Mouse (Mus musculus) embryonic fibroblast, embryonic 13.5 days (primary cell): ENCODE data around the gene Cygb. TPM values are rescaled to one million over a fixed set of nuclear protein-coding genes. Genes with fewer than 3 reads are reported as not detected.

Source experiments
- H3K27ac ChIP-seq: 2 replicates; pipeline ENCODE4 v1.5.1; 2012; ENCODE audit warnings: low read length, control low read depth, inconsistent platforms; ENCODE audit not compliant: insufficient read depth
- H3K4me1 ChIP-seq: 2 replicates; pipeline ENCODE4 v1.6.1; 2011; ENCODE audit warnings: low read length; ENCODE audit not compliant: control insufficient read depth, insufficient read depth
- H3K4me3 ChIP-seq: 2 replicates; pipeline ENCODE4 v1.5.1; 2011; ENCODE audit warnings: mild to moderate bottlenecking, control low read depth, low read length; ENCODE audit not compliant: insufficient read depth
- CTCF ChIP-seq: IDR thresholded peaks from 2 replicates; pipeline ENCODE4 v1.5.1; 2011; ENCODE audit warnings: mild to moderate bottlenecking, control low read depth, low read length, moderate library complexity, borderline replicate concordance; ENCODE audit not compliant: insufficient read depth
- POLR2A ChIP-seq: IDR thresholded peaks from 2 replicates; pipeline ENCODE4 v1.6.1; 2011; ENCODE audit warnings: low read depth, mild to moderate bottlenecking, control low read depth, low read length, moderate library complexity
- polyA plus RNA-seq: library from polyadenylated mRNA; stranded (reverse); fragments of >200 nt; gene quantifications from 2 replicates; pipeline ENCODE4 v1.2.4, GENCODE M21; 2011; ENCODE audit warnings: low read depth; ENCODE audit not compliant: missing spikeins, insufficient read length

Gene Cygb
- polyA plus RNA-seq, 1 experiment = 0.74 TPM

GRCm38 (mm10) chr11:116657311-116658223, 3.5 kb upstream of the Cygb start:
- TF ChIP-seq POLR2A = peak; percentile 90
- TF ChIP-seq CTCF = no peak
- H3K4me1 ChIP-seq = no peaks in the 10 kb centered on the region
- no peak overlapping the region for H3K27ac ChIP-seq
- H3K4me3 ChIP-seq = no peak overlapping the region

GRCm38 (mm10) chr11:116656348-116657191, 2.5 kb upstream of the Cygb start:
- Histone ChIP-seq H3K4me3 (no peak overlapping the region), H3K27ac (no peak overlapping the region), H3K4me1 (no peaks in the 10 kb centered on the region)
- TF ChIP-seq POLR2A (no peak), CTCF (no peak)

DNA sequence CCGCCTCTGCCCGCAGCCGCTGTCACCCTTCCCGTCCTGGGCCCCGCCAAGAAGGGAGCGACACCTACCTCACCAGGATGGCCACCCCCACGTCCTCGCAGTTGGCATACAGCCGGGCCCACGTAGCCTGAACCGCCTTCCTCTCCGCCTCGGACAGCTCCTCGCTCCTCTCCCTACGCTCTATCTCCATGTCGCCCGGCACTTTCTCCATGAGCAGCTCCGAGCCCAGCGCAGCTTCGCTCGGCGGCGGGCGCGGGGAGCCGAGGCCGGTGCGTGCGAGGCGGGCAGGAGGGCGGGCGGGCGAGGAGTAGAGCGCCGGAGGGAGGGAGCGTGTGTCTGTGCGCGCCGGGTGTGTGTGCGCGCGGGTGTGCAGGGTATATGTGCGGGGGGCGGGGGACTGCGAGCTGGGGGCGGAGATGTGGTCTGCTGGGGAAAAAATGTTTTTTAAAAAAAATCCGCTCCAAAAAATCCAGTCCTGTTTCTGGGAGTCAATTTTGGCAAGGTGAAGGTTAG, 348 bp downstream of the Cygb start:
- no peak for TF ChIP-seq POLR2A
- no peak for TF ChIP-seq CTCF
- no peaks in the 10 kb centered on the region for H3K4me1 ChIP-seq
- peak overlapping the region; percentile 20 for H3K4me3 ChIP-seq
- H3K27ac ChIP-seq = no peak overlapping the region

DNA sequence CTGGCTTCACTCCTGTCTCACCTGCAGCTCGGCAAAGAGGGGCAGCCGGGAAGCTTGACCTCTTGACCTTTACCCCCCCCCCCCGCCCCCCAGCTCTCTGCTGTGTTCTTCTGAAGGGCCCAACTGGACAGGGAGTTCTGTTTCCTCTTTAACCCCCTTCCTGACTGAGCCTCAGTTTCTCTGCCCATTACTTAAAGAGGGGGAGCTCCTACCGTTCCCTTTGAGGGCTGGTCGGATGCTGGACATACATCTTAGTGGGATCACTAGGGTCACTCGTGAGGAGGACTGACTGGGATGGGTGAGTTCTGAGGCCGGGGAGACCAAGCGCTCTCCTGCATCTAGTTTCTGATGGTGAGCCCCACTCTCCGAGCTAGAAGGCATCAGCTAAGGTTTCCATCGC, 879 bp downstream of the Cygb start, which contains the start of gene Prcd:
TSS of gene Prcd (plus strand) at position 301 of the 400 bp plus-strand sequence.
- Histone ChIP-seq H3K4me3 (peak within 1 kb of the TSS; percentile 20), H3K4me1 (0 out of 2 replicates have a peak, but pooled peaks cover under 1% of the 10 kb centered on the region), H3K27ac (no peak within 1 kb of the TSS)
- no peak for TF ChIP-seq CTCF
- no peak for TF ChIP-seq POLR2A

DNA sequence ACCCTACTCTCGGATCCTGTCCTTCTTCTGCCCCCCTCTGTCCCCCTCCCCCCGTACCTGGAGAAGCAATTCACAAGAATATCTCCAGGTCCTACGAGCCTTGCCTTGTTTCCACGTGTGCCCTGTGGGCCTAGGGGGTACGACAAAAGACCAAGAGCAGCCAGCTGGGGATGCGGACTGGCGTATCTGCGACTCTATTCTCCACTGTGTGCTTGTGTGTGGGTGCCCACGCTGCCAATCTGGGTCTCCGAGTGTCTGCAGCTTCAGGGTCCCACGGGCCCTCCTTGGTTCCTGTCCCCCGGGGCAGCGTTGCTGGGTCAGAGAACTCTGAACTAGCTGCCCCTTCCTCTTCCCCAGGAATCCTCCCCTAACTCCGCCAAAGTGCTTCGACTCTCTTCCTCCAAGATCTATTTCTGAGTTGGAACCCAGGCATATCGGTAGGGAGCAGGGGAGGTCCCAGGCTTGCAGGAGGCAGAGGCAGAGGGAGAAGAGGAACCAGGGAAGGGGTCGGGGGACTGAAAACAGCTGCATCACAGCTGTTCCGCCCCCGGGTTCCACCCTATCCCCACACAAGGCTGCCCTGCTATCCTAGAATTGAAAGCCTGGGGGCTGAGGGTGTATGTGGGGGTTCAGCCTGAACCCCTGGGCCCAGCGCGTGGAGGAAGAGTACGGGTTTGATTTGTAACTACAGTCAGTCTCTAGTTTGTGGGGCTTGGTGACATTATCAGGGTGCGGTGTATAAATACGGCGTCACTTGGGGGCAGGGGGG, 1.6 kb downstream of the Cygb start:
- TF ChIP-seq CTCF (no peak), POLR2A (no peak)
- Histone ChIP-seq H3K27ac (no peak overlapping the region), H3K4me3 (no peak overlapping the region), H3K4me1 (0 out of 2 replicates have a peak, but pooled peaks cover 3% of the 10 kb centered on the region)

DNA sequence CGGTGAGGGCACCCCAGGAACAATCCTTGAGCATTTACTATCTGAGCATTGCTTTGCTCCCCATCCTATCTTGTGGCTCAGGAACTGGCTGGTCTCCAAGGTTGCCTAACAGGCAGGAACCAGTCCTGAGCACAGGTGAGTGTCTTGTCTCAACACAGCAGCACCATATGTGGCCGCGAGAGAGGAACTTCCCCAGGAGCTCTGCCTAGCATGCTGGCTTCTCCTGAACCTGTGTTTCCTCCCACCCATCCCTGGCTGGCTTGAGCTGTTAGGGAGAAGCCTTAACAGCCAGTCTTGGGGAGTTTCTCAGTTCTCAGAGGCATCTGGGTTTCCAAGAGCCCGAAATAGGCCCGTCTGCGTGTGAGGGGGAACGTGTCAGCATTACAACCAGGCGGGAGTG, 2.8 kb downstream of the Cygb start:
- Histone ChIP-seq H3K27ac (no peak overlapping the region), H3K4me3 (no peak overlapping the region), H3K4me1 (0 out of 2 replicates have a peak, but pooled peaks cover 3% of the 10 kb centered on the region)
- TF ChIP-seq CTCF (no peak), POLR2A (no peak)

GRCm38 (mm10) chr11:116650811-116651210, 3.3 kb downstream of the Cygb start:
- H3K4me1 ChIP-seq = 0 out of 2 replicates have a peak, but pooled peaks cover 3% of the 10 kb centered on the region
- no peak for TF ChIP-seq POLR2A
- no peak for TF ChIP-seq CTCF
- H3K27ac ChIP-seq = no peak overlapping the region
- H3K4me3 ChIP-seq = no peak overlapping the region

DNA sequence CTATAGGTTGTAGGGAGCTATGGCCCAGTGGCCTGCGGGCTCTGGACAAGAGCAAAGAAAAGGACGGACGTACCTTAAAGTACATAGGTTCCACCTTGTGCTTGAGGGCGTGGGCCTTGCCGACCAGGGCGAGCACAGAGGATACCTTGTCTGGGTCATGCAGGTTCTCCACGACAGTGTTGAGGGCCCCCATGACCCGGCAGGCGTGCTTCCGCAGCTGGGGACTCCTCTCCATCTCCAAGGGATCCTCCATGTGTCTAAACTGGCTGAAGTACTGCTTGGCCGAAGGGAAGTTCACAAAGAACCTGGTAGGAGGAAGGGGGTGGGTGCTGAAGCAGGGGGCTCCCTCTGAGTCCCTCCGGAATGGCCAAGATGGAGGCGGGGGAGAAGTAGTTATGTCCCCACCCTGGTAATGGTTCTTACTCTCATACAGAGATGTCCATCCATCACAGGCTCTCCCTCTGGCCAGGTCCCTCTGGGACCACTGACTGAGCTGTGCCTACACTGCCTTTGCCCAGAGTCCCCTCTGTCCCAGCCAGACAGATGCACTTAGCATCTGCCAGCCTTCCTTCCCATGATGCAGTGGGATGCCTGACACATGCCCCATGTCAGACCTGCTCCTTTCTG, 4.3 kb downstream of the Cygb start:
- 0 out of 2 replicates have a peak, but pooled peaks cover 3% of the 10 kb centered on the region for H3K4me1 ChIP-seq
- TF ChIP-seq POLR2A (no peak), CTCF (no peak)
- no peak overlapping the region for H3K27ac ChIP-seq
- H3K4me3 ChIP-seq = no peak overlapping the region
